ENCODE assay signal across 23 mouse cellular contexts in genomic region chr11:37031305-37032055, GRCm38 (mm10).
A peak's percentile ranks its signal among the peaks of the same experiment; 100 is the strongest.
DNase-seq lines count a peak whose midpoint lies in the region; ATAC-seq and TF ChIP-seq lines count a peak whose summit lies in the region.
"Had no signal": no experiment of that assay in that cellular context is flagged by ENCODE, and none has a peak within 500 bp of the region (broad histone marks: within the 10 kb centered on the region; RNA-seq: fewer than 3 reads in every experiment).

No protein-coding gene starts in this region.

- H3K4me2 ChIP-seq in liver, postnatal 0 days (ENCODE audit: low read depth, low read length): no peak overlapping the region
- H3K4me2 ChIP-seq: kidney, embryonic 15.5 days; midbrain, embryonic 11.5 days had no signal

- no peak overlapping the region for H3K4me3 ChIP-seq in limb, embryonic 10.5 days
- H3K4me3 ChIP-seq in liver, postnatal 0 days (ENCODE audit: low read depth, low read length): no peak overlapping the region
- H3K4me3 ChIP-seq: heart, embryonic 10.5 days; kidney, embryonic 15.5 days had no signal

- no peaks in the 10 kb centered on the region for H3K36me3 ChIP-seq in limb, embryonic 10.5 days
- no peaks in the 10 kb centered on the region for H3K36me3 ChIP-seq in liver, postnatal 0 days (replicated peaks; ENCODE audit: insufficient read depth, low read length)
- H3K36me3 ChIP-seq: G1E; heart, embryonic 10.5 days; kidney, embryonic 15.5 days had no signal

- ATAC-seq in liver, postnatal 0 days: no peak
- ATAC-seq: hindbrain, postnatal 0 days; intestine, postnatal 0 days; lung, postnatal 0 days had no signal

- peaks cover 34% of the 10 kb centered on the region for H3K4me1 ChIP-seq in limb, embryonic 10.5 days
- H3K4me1 ChIP-seq in liver, postnatal 0 days (ENCODE audit: insufficient read depth): no peaks in the 10 kb centered on the region
- H3K4me1 ChIP-seq: heart, embryonic 10.5 days; kidney, embryonic 15.5 days had no signal

- DNase-seq in embryo, embryonic 11 days: peak; percentile 16
- no peak for DNase-seq in embryo, embryonic 9.5 days (ENCODE audit: extremely low spot score)
- DNase-seq in testis, postnatal 14 days (ENCODE audit: low spot score): peak; percentile 50
- no peak for DNase-seq in testis, postnatal 10 days (ENCODE audit: low spot score)
- DNase-seq in limb, embryonic 10.5 days (ENCODE audit: low spot score): peak; percentile 60
- no peak for DNase-seq in liver, postnatal 0 days
- no peak for DNase-seq in lung, postnatal 10 days
- DNase-seq: adrenal gland, postnatal 25 days; cerebellum, adult 9-10 months; gastrocnemius, postnatal 10 days; kidney, postnatal 36 days; layer of hippocampus, adult 9-11 months; right cerebral cortex, adult 18-20 months; right cerebral cortex, postnatal 4 days; thymus, adult 18-20 months; thymus, postnatal 4 days had no signal

- WGBS in limb, embryonic 10.5 days: 27% methylated on average over 7 of the region's 7 CpGs
- 52% methylated on average over 7 of the region's 7 CpGs for WGBS in liver, postnatal 0 days (ENCODE audit: insufficient replicate concordance)

- peak overlapping the region; percentile 58; the same call in 1 of the 2 replicates for H3K27ac ChIP-seq in limb, embryonic 10.5 days
- H3K27ac ChIP-seq in liver, postnatal 0 days (ENCODE audit: low read depth): no peak overlapping the region
- H3K27ac ChIP-seq: heart, embryonic 10.5 days; hindbrain, postnatal 0 days; kidney, embryonic 15.5 days had no signal

- no peaks in the 10 kb centered on the region for H3K27me3 ChIP-seq in limb, embryonic 10.5 days (ENCODE audit: low read depth, poor library complexity, severe bottlenecking)
- no peaks in the 10 kb centered on the region for H3K27me3 ChIP-seq in liver, postnatal 0 days (ENCODE audit: insufficient read depth, low read length)
- H3K27me3 ChIP-seq: kidney, embryonic 15.5 days had no signal

- H3K9me3 ChIP-seq in limb, embryonic 10.5 days (replicated peaks): no peaks in the 10 kb centered on the region
- H3K9me3 ChIP-seq in liver, postnatal 0 days (ENCODE audit: low read length): no peaks in the 10 kb centered on the region
- H3K9me3 ChIP-seq: heart, embryonic 10.5 days; kidney, embryonic 15.5 days had no signal

- no peak for TF ChIP-seq CTCF in liver, postnatal 0 days (IDR thresholded peaks at IDR 0.05; ENCODE audit: low read depth)

- no peak overlapping the region for H3K9ac ChIP-seq in liver, postnatal 0 days (replicated peaks)
- H3K9ac ChIP-seq: kidney, embryonic 15.5 days had no signal

- no peak for TF ChIP-seq EP300 in liver, postnatal 0 days (IDR thresholded peaks at IDR 0.05; ENCODE audit: low read depth)

Comparison
In these comparisons a context has a peak if more than half of its experiments do, and no peak if none do; other contexts are left out.
1. DNase-seq: peak in embryo, embryonic 11 days (single experiment), testis, postnatal 14 days (single experiment) and limb, embryonic 10.5 days (single experiment); none in embryo, embryonic 9.5 days (single experiment), testis, postnatal 10 days (single experiment), liver, postnatal 0 days (single experiment) and lung, postnatal 10 days (single experiment).